Mouse (Mus musculus) limb, embryonic 14.5 days (tissue): ENCODE data around the gene Ywhah. TPM values are rescaled to one million over a fixed set of nuclear protein-coding genes. Genes with fewer than 3 reads are reported as not detected.

ENCODE experiments used
- ATAC-seq: fragments of 200-750 bp; cut with Nextera tagmentation; 2 replicates; pipeline ENCODE4 v1.8.0; 2017; ENCODE audit warnings: low read depth, moderate number of reproducible peaks, moderate TSS enrichment; ENCODE audit not compliant: low FRiP score
- DNase-seq: peaks from one replicate; pipeline ENCODE4 v3.0.0-alpha.2; 2015; ENCODE audit warnings: low spot score
- H3K27ac ChIP-seq: fragments of 300-500 bp; sonication (generic); replicated peaks from 2 replicates; pipeline ENCODE4 v1.5.1; 2014; ENCODE audit warnings: low read depth, mild to moderate bottlenecking, low read length, moderate library complexity, mixed read lengths
- H3K27me3 ChIP-seq: fragments of 300-500 bp; sonication (generic); 2 replicates; pipeline ENCODE4 v1.6.1; 2014; ENCODE audit warnings: low read length, mixed read lengths; ENCODE audit not compliant: control insufficient read depth, insufficient read depth
- H3K36me3 ChIP-seq: fragments of 300-500 bp; sonication (generic); 2 replicates; pipeline ENCODE4 v1.6.1; 2014; ENCODE audit warnings: mild to moderate bottlenecking, low read length, moderate library complexity, mixed read lengths; ENCODE audit not compliant: control insufficient read depth, insufficient read depth
- H3K4me1 ChIP-seq: fragments of 300-500 bp; sonication (generic); 2 replicates; pipeline ENCODE4 v1.6.1; 2014; ENCODE audit warnings: antibody characterized with exemption, low read length, mixed read lengths; ENCODE audit not compliant: control insufficient read depth, insufficient read depth
- H3K4me2 ChIP-seq: fragments of 300-500 bp; sonication (generic); replicated peaks from 2 replicates; pipeline ENCODE4 v1.6.1; 2014; ENCODE audit warnings: low read depth, mild to moderate bottlenecking, low read length, moderate library complexity; ENCODE audit not compliant: severe bottlenecking
- H3K4me3 ChIP-seq: fragments of 300-500 bp; sonication (generic); replicated peaks from 2 replicates; pipeline ENCODE4 v1.5.1; 2014; ENCODE audit warnings: low read length
- H3K9ac ChIP-seq: fragments of 300-500 bp; sonication (generic); 2 replicates; pipeline ENCODE4 v1.6.1; 2014; ENCODE audit warnings: mild to moderate bottlenecking, low read depth, low read length, moderate library complexity; ENCODE audit not compliant: severe bottlenecking
- H3K9me3 ChIP-seq: fragments of 300-500 bp; sonication (generic); 2 replicates; pipeline ENCODE4 v1.6.1; 2016; ENCODE audit warnings: low read length; ENCODE audit not compliant: control insufficient read depth
- POLR2A ChIP-seq: fragments of 200-500 bp; IDR thresholded peaks from 2 replicates; pipeline ENCODE4 v1.8.0; 2012; ENCODE audit warnings: inconsistent platforms, mild to moderate bottlenecking, moderate library complexity, borderline replicate concordance; ENCODE audit not compliant: insufficient read depth, insufficient read length; ENCODE audit errors: extremely low read depth
- WGBS: fragments of 180-500 bp; shearing (Covaris S2); extraction: QIAGEN DNeasy Blood & Tissue Kit; methylation state at CpG from one replicate; pipeline ENCODE4 v1.1.7; 2014; 5-methylcytosine and 5-hydroxymethylcytosine counted together
- polyA plus RNA-seq, 2 experiments: library from polyadenylated mRNA; depleted of rRNA in 1 of 2; stranded (reverse) in 1 of 2; unstranded in 1 of 2; fragments of >200 nt; fragmentation: Nextera tagmentation in 1 of 2; extraction: Ambion mirVana in 1 of 2; gene quantifications; 2 replicates each; pipeline versions ENCODE4 v1.2.1 to v1.2.3; 2012 to 2014

Ywhah gene
- polyA plus RNA-seq, 2 experiments, result 247 to 323 TPM

GRCm38 (mm10) chr5:33005442-33006145, 13.0 kb upstream of the Ywhah start:
- no peaks in the 10 kb centered on the region for H3K36me3 ChIP-seq
- no peak for TF ChIP-seq POLR2A
- no peak overlapping the region for H3K9ac ChIP-seq
- H3K4me3 ChIP-seq, result no peak overlapping the region
- no peak overlapping the region for H3K4me2 ChIP-seq
- no peak overlapping the region for H3K27ac ChIP-seq
- H3K4me1 ChIP-seq, result peaks cover 7% of the 10 kb centered on the region
- no peak for ATAC-seq
- H3K9me3 ChIP-seq, result no peaks in the 10 kb centered on the region
- 80% methylated on average over 11 of the region's 11 CpGs for WGBS
- H3K27me3 ChIP-seq, result no peaks in the 10 kb centered on the region
- no peak for DNase-seq

- H3K4me2 ChIP-seq, result no peak overlapping the region
- H3K9me3 ChIP-seq, result no peaks in the 10 kb centered on the region
- no peaks in the 10 kb centered on the region for H3K36me3 ChIP-seq
- TF ChIP-seq POLR2A, result no peak
- WGBS, result 22% methylated on average over 8 of the region's 8 CpGs
- H3K27me3 ChIP-seq, result no peaks in the 10 kb centered on the region
- H3K4me3 ChIP-seq, result no peak overlapping the region
- DNase-seq (no peak), ATAC-seq (no peak)
- H3K9ac ChIP-seq, result no peak overlapping the region
- H3K27ac ChIP-seq, result no peak overlapping the region
- peaks cover 16% of the 10 kb centered on the region for H3K4me1 ChIP-seq
Observed at GRCm38 (mm10) chr5:33006670-33007069, 11.9 kb upstream of the Ywhah start.

DNA sequence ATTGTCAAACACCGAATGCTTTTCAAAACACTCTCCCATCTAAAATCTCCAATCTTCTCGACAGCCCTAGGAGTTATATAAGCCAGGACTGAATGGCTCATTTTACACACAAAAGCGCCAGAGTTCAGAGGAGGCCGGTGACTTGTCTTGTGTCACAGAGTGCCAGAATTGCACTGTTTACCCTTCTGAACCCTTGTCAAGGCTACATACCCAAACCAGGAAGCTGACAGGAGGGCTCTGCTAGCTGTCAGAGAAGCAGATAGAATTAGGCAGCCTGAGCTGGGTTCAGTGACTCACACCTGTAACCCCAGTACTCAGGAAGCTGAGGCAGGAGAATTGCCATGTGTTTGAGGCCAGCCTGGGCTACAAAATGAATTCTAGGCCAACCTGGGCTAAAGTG, 11.2 kb upstream of the Ywhah start:
- Histone ChIP-seq H3K4me1 (peaks cover 16% of the 10 kb centered on the region), H3K36me3 (no peaks in the 10 kb centered on the region), H3K4me3 (no peak overlapping the region), H3K27me3 (no peaks in the 10 kb centered on the region), H3K4me2 (no peak overlapping the region), H3K9me3 (no peaks in the 10 kb centered on the region), H3K27ac (no peak overlapping the region), H3K9ac (no peak overlapping the region)
- DNase-seq (no peak), ATAC-seq (no peak)
- 73% methylated on average over 4 of the region's 4 CpGs for WGBS
- TF ChIP-seq POLR2A, result no peak

DNA sequence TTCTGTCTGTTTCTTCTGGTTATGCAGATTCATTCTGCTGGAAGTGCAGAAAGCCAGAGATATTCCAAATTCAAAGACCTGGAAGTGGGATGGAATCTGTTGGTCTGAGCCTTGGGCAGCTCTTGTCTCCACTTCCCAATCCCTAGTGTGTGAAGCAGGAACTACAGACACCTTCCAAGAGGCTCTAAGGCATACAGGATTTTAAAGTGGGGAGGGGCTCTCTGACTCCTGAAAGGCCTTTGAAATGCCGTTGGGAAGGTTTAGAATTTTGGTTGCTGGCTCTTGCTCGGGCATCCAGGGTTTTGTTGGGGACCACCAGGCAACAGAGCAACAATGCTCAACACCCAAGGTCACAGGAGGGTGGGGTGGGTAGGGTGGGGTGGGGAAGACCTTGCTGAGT, 9.3 kb upstream of the Ywhah start:
- H3K9me3 ChIP-seq, result no peaks in the 10 kb centered on the region
- WGBS, result 63% methylated on average over 2 of the region's 2 CpGs

GRCm38 (mm10) chr5:33009818-33010812, 8.5 kb upstream of the Ywhah start:
- no peak for TF ChIP-seq POLR2A
- Histone ChIP-seq H3K9ac (no peak overlapping the region), H3K4me1 (peaks cover 16% of the 10 kb centered on the region), H3K36me3 (no peaks in the 10 kb centered on the region), H3K4me3 (no peak overlapping the region), H3K27me3 (no peaks in the 10 kb centered on the region), H3K4me2 (no peak overlapping the region), H3K9me3 (no peaks in the 10 kb centered on the region), H3K27ac (no peak overlapping the region)
- ATAC-seq (no peak), DNase-seq (no peak)
- 68% methylated on average over 14 of the region's 14 CpGs for WGBS

More for the DNA sequence above, 9.3 kb upstream of the Ywhah start:
- H3K4me3 ChIP-seq, result no peak overlapping the region
- DNase-seq (no peak), ATAC-seq (no peak)
- no peak overlapping the region for H3K27ac ChIP-seq
- H3K27me3 ChIP-seq, result no peaks in the 10 kb centered on the region
- peaks cover 16% of the 10 kb centered on the region for H3K4me1 ChIP-seq
- no peak for TF ChIP-seq POLR2A
- no peak overlapping the region for H3K9ac ChIP-seq
- H3K4me2 ChIP-seq, result no peak overlapping the region
- no peaks in the 10 kb centered on the region for H3K36me3 ChIP-seq
